Mouse (Mus musculus) left cerebral cortex, adult 18-20 months (tissue): ENCODE data around the gene Gm26741. TPM values are rescaled to one million over a fixed set of nuclear protein-coding genes. Genes with fewer than 3 reads are reported as not detected.

Experiments
- DNase-seq, 2 experiments: peaks; one replicate each; pipeline ENCODE4 v3.0.0; 2021 to 2022; ENCODE audit warnings: low spot score in 2 of 2, mixed read lengths in 1 of 2
- total RNA-seq, 2 experiments: library from RNA; stranded (reverse); gene quantifications; 2 replicates each; pipeline ENCODE4 v1.2.3; 2021

Gene Gm26741
- total RNA-seq, 2 experiments from 2014 or later: not detected

- no peak for DNase-seq
Observed at GRCm38 (mm10) chr10:52388922-52389430, 30.4 kb downstream of the Gm26741 start, which contains the start of gene Nepn. Gene Nepn, plus strand, starts transcription at chr10:52388972.

- no peak for DNase-seq
Observed at GRCm38 (mm10) chr10:52389438-52389837, 30.9 kb downstream of the Gm26741 start.

GRCm38 (mm10) chr10:52391208-52391607, 32.6 kb downstream of the Gm26741 start:
- no peak for DNase-seq

- no peak for DNase-seq
Observed at GRCm38 (mm10) chr10:52396647-52397046, 38.1 kb downstream of the Gm26741 start.

GRCm38 (mm10) chr10:52398715-52399114, 40.1 kb downstream of the Gm26741 start:
- no peak for DNase-seq

- DNase-seq: no peak
Observed at GRCm38 (mm10) chr10:52399722-52400121, 41.2 kb downstream of the Gm26741 start.

GRCm38 (mm10) chr10:52405160-52405559, 46.6 kb downstream of the Gm26741 start:
- DNase-seq: no peak

- DNase-seq: no peak
Observed at GRCm38 (mm10) chr10:52407526-52407925, 49.0 kb downstream of the Gm26741 start.

Other genes with a start within 250 kb of the Gm26741 start
- not detected for gene Ros1, start 163.5 kb upstream of the Gm26741 start, total RNA-seq
- 1 to 10 TPM; 4.8 to 5.5 TPM for gene Dcbld1, start 125.1 kb upstream of the Gm26741 start, total RNA-seq
- 10 to 100 TPM; 40.7 to 41.3 TPM for gene Gopc, start 23.4 kb downstream of the Gm26741 start, total RNA-seq
- gene Nepn, start 30.2 kb downstream of the Gm26741 start, total RNA-seq: not detected
- 10 to 100 TPM; 63.8 to 66.3 TPM for gene Nus1, start 58.8 kb downstream of the Gm26741 start, total RNA-seq